ENCODE assay signal across 19 mouse cellular contexts in the genomic region with DNA sequence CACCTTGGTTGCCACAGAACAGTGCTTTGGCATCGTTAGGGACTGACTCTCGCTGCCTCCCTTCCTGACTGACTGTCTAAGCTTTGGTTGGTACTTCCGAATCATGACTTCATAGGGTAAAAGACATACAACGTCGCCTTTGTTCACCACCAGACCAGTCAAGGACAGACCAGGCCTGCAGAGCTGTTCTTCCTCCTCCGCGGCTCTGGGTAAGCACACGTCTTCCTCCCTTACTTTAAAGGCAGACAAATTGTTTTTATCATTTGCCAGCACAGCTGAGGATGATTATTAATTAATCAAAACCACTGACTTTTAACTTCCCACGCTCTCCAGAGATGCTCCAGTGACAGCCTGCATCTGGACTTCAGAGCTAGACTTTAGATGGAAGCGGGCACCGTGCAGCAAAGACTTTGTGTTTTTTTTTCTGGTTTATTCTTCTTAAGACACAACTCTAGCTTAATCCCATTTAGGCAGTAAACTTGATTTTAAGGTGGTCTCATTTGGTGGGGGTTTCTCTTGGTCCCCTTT.
"Had no signal": no experiment of that assay in that cellular context is flagged by ENCODE, and none has a peak within 500 bp of the region (broad histone marks: within the 10 kb centered on the region; RNA-seq: fewer than 3 reads in every experiment).

No protein-coding gene starts in this region.

- H3K36me3 ChIP-seq: intestine, embryonic 15.5 days; limb, embryonic 10.5 days; limb, embryonic 13.5 days; liver, embryonic 12.5 days; liver, embryonic 15.5 days; midbrain, embryonic 12.5 days had no signal

- H3K9ac ChIP-seq: intestine, embryonic 15.5 days; limb, embryonic 13.5 days; liver, embryonic 12.5 days; liver, embryonic 15.5 days; midbrain, embryonic 12.5 days had no signal

- ATAC-seq: intestine, embryonic 15.5 days; liver, embryonic 12.5 days; midbrain, embryonic 16.5 days had no signal

- H3K4me3 ChIP-seq: intestine, embryonic 15.5 days; layer of hippocampus, adult 2 months; limb, embryonic 10.5 days; limb, embryonic 13.5 days; liver, embryonic 12.5 days; liver, embryonic 15.5 days; megakaryocyte, embryonic 14.5 days; midbrain, embryonic 12.5 days had no signal

- H3K9me3 ChIP-seq: intestine, embryonic 15.5 days; limb, embryonic 10.5 days; limb, embryonic 13.5 days; liver, embryonic 12.5 days; liver, embryonic 15.5 days; megakaryocyte, embryonic 14.5 days; midbrain, embryonic 12.5 days had no signal

- H3K4me1 ChIP-seq: intestine, embryonic 15.5 days; liver, embryonic 15.5 days; megakaryocyte, embryonic 14.5 days; midbrain, embryonic 12.5 days had no signal

- H3K27me3 ChIP-seq: intestine, embryonic 15.5 days; limb, embryonic 13.5 days; liver, embryonic 12.5 days; liver, embryonic 15.5 days; midbrain, embryonic 12.5 days had no signal

- DNase-seq: kidney, adult 11 months; kidney, adult 9 months; kidney, postnatal 25 days; layer of hippocampus, adult 9-11 months; liver; lung, adult 18-20 months; lung, postnatal 36 days; thymus, adult 18-20 months; thymus, postnatal 36 days had no signal

- H3K4me2 ChIP-seq: intestine, embryonic 15.5 days; limb, embryonic 13.5 days; liver, embryonic 12.5 days; liver, embryonic 15.5 days; midbrain, embryonic 12.5 days had no signal

- H3K27ac ChIP-seq: intestine, embryonic 15.5 days; kidney, postnatal 0 days; layer of hippocampus, adult 2 months; limb, embryonic 10.5 days; limb, embryonic 13.5 days; liver, embryonic 12.5 days; liver, embryonic 15.5 days; midbrain, embryonic 12.5 days had no signal
